Mouse (Mus musculus): ENCODE data around the gene Rabl6. TPM values are rescaled to one million over a fixed set of nuclear protein-coding genes. Genes with fewer than 3 reads are reported as not detected.

Gene Rabl6
- polyA plus RNA-seq, 1 experiment = 53.8 TPM

- Histone ChIP-seq H3K4me3 (ENCODE audit: insufficient read depth, low read depth, low read length) (no peak overlapping the region), H3K4me1 (ENCODE audit: control insufficient read depth, insufficient read depth, low read length) (no peaks in the 10 kb centered on the region), H3K27me3 (replicated peaks; ENCODE audit: control insufficient read depth, insufficient read depth, low read length) (no peaks in the 10 kb centered on the region), H3K36me3 (ENCODE audit: control insufficient read depth, insufficient read depth, low read length) (no peaks in the 10 kb centered on the region), H3K27ac (ENCODE audit: insufficient read depth, low read depth, low read length) (no peak overlapping the region)
- 15% methylated on average over 5 of the region's 5 CpGs for WGBS
- TF ChIP-seq POLR2A (IDR thresholded peaks at IDR 0.05; ENCODE audit: low read depth, low read length) (no peak), CTCF (conservative IDR thresholded peaks at IDR 0.05; ENCODE audit: insufficient read depth, insufficient read length, low read depth, low read length) (peak; percentile 88)
- DNase-seq = peak; percentile 83
These were observed 57.1 kb downstream of the Rabl6 start for GRCm38 (mm10) chr2:25551186-25551585.

- Histone ChIP-seq H3K27ac (ENCODE audit: insufficient read depth, low read depth, low read length) (no peak overlapping the region), H3K27me3 (replicated peaks; ENCODE audit: control insufficient read depth, insufficient read depth, low read length) (no peaks in the 10 kb centered on the region), H3K4me1 (ENCODE audit: control insufficient read depth, insufficient read depth, low read length) (no peaks in the 10 kb centered on the region; the same call in 1 of the 2 replicates), H3K36me3 (ENCODE audit: control insufficient read depth, insufficient read depth, low read length) (no peaks in the 10 kb centered on the region), H3K4me3 (ENCODE audit: insufficient read depth, low read depth, low read length) (no peak overlapping the region)
- DNase-seq = peak; percentile 17
- WGBS = 62% methylated on average over 9 of the region's 9 CpGs
- TF ChIP-seq CTCF (conservative IDR thresholded peaks at IDR 0.05; ENCODE audit: insufficient read depth, insufficient read length, low read depth, low read length) (no peak), POLR2A (IDR thresholded peaks at IDR 0.05; ENCODE audit: low read depth, low read length) (no peak)
These were observed 59.0 kb downstream of the Rabl6 start for GRCm38 (mm10) chr2:25549021-25549991.

DNA sequence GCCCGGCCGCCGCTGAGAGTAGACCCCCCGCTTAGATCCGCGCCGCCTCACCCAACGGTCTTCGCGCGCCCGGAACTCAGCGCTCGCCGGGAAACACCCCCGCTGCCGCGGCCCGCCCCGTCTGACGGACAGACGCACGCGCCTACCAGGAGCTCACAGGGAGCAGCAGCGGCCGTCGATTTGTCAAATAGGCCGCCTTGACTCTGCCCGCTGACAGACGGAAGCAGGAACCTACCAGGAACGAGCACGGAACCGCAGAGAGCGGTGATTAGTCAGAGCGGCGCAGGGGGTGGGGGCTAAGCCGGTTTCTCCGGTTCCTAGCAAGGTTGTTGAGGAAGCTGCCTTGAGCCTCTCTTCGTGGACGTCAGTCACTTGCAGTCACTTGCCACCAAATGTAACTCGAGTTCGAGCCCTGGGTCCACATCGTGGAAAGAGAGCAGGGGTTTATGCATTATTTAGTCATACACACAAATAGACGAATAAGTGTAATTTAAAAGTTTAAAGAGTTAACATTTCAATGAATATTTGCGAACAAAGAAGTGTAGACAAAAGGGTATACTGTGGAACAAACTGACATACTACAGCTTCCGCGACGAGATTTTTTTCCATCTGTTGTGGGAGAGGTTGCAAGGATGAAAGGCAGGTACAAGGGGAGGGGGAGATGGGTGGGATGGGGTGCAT lies 61.4 kb downstream of the Rabl6 start, which contains the start of gene Traf2:
Gene Traf2 (minus strand): TSS at position 130 of the 681 bp plus-strand sequence.
- Histone ChIP-seq H3K36me3 (ENCODE audit: control insufficient read depth, insufficient read depth, low read length) (no peaks in the 10 kb centered on the region), H3K4me1 (ENCODE audit: control insufficient read depth, insufficient read depth, low read length) (peaks cover 8% of the 10 kb centered on the region), H3K27ac (ENCODE audit: insufficient read depth, low read depth, low read length) (peak within 1 kb of the TSS; percentile 73), H3K4me3 (ENCODE audit: insufficient read depth, low read depth, low read length) (peak within 1 kb of the TSS; percentile 85), H3K27me3 (replicated peaks; ENCODE audit: control insufficient read depth, insufficient read depth, low read length) (no peaks in the 10 kb centered on the region)
- peak; percentile 100 for DNase-seq
- no peak for TF ChIP-seq POLR2A (IDR thresholded peaks at IDR 0.05; ENCODE audit: low read depth, low read length)
- TF ChIP-seq CTCF (conservative IDR thresholded peaks at IDR 0.05; ENCODE audit: insufficient read depth, insufficient read length, low read depth, low read length) = no peak
- 3% methylated on average over 48 of the region's 48 CpGs for WGBS

GRCm38 (mm10) chr2:25545996-25546810 lies 62.1 kb downstream of the Rabl6 start:
- DNase-seq = no peak
- peak; percentile 3 for TF ChIP-seq POLR2A (IDR thresholded peaks at IDR 0.05; ENCODE audit: low read depth, low read length)
- no peak for TF ChIP-seq CTCF (conservative IDR thresholded peaks at IDR 0.05; ENCODE audit: insufficient read depth, insufficient read length, low read depth, low read length)
- Histone ChIP-seq H3K27me3 (replicated peaks; ENCODE audit: control insufficient read depth, insufficient read depth, low read length) (no peaks in the 10 kb centered on the region), H3K27ac (ENCODE audit: insufficient read depth, low read depth, low read length) (peak overlapping the region; percentile 73), H3K4me3 (ENCODE audit: insufficient read depth, low read depth, low read length) (peak overlapping the region; percentile 85), H3K4me1 (ENCODE audit: control insufficient read depth, insufficient read depth, low read length) (peaks cover 13% of the 10 kb centered on the region), H3K36me3 (ENCODE audit: control insufficient read depth, insufficient read depth, low read length) (no peaks in the 10 kb centered on the region)
- 5% methylated on average over 43 of the region's 43 CpGs for WGBS

- Histone ChIP-seq H3K36me3 (ENCODE audit: control insufficient read depth, insufficient read depth, low read length) (no peaks in the 10 kb centered on the region), H3K4me3 (ENCODE audit: insufficient read depth, low read depth, low read length) (no peak overlapping the region), H3K27me3 (replicated peaks; ENCODE audit: control insufficient read depth, insufficient read depth, low read length) (no peaks in the 10 kb centered on the region), H3K4me1 (ENCODE audit: control insufficient read depth, insufficient read depth, low read length) (peaks cover 22% of the 10 kb centered on the region), H3K27ac (ENCODE audit: insufficient read depth, low read depth, low read length) (peak overlapping the region; percentile 58)
- TF ChIP-seq POLR2A (IDR thresholded peaks at IDR 0.05; ENCODE audit: low read depth, low read length) (no peak), CTCF (conservative IDR thresholded peaks at IDR 0.05; ENCODE audit: insufficient read depth, insufficient read length, low read depth, low read length) (no peak)
- DNase-seq = peak; percentile 24
- 48% methylated on average over 10 of the region's 10 CpGs for WGBS
These were observed 66.5 kb downstream of the Rabl6 start for GRCm38 (mm10) chr2:25541644-25542367.

DNA sequence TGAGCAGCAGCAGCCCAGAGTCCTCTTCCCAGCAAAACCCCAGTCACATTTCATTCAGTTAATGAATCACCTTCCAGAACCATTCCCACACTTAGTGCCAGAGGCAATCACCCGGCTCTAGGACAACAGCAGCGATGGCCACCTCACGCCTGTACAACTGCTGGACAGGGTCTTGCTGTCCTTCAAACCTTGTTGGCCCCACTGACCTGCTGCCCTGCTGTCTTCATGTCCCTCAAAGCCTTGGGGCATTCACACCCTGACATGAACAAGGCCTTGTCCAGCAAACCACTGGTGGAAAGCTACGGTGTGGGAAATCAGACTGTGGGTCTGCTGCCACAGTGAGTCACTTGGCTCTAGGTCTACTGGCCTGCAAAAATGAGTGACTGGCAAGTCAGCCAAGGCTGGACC lies 67.8 kb downstream of the Rabl6 start:
- Histone ChIP-seq H3K27ac (ENCODE audit: insufficient read depth, low read depth, low read length) (peak overlapping the region; percentile 54), H3K27me3 (replicated peaks; ENCODE audit: control insufficient read depth, insufficient read depth, low read length) (no peaks in the 10 kb centered on the region), H3K36me3 (ENCODE audit: control insufficient read depth, insufficient read depth, low read length) (no peaks in the 10 kb centered on the region; the same call in 1 of the 2 replicates), H3K4me1 (ENCODE audit: control insufficient read depth, insufficient read depth, low read length) (peaks cover 22% of the 10 kb centered on the region), H3K4me3 (ENCODE audit: insufficient read depth, low read depth, low read length) (no peak overlapping the region)
- WGBS = 40% methylated on average over 4 of the region's 4 CpGs
- DNase-seq = peak; percentile 71
- TF ChIP-seq POLR2A (IDR thresholded peaks at IDR 0.05; ENCODE audit: low read depth, low read length) (no peak), CTCF (conservative IDR thresholded peaks at IDR 0.05; ENCODE audit: insufficient read depth, insufficient read length, low read depth, low read length) (no peak)
